Mouse (Mus musculus) heart, postnatal 0 days (tissue): ENCODE measurements around the gene Gm37240.

Experiments used
- CTCF ChIP-seq: IDR thresholded peaks from 2 replicates; pipeline ENCODE4 v1.5.1; 2016; ENCODE audit warnings: antibody characterized with exemption, control low read depth, low read depth
- EP300 ChIP-seq: IDR thresholded peaks from 2 replicates; pipeline ENCODE4 v1.6.1; 2016; ENCODE audit warnings: antibody characterized with exemption, low read depth

DNA sequence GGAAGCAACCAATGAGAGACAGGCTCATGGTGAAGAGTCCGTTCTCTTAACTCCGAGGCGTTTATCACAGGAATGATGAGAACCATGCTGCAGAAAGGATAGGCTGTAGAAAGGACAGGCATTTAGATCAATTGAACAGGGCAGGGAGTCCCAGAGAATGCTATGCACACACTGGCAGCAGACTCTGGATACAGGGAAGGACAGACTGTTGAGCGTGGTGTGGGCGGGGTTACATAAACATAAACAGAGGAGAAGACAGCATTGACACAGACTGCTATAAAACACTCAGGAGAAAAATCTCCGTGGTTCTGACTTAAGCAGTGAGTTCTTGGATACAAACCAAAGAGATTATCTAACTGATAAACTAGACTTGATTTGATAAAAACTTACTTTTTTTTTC lies 703.2 kb downstream of the Gm37240 start:
- TF ChIP-seq CTCF (no peak), EP300 (no peak)
